Comparison of ENCODE assay signal across 9 mouse cellular contexts in genomic region chr15:81805624-81806023, GRCm38 (mm10). TPM values are rescaled to one million over a fixed set of nuclear protein-coding genes. Genes with fewer than 3 reads are reported as not detected.
DNase-seq lines count a peak whose midpoint lies in the region; ATAC-seq lines count a peak whose summit lies in the region.
"Had no signal": no experiment of that assay in that cellular context is flagged by ENCODE, and none has a peak within 500 bp of the region (broad histone marks: within the 10 kb centered on the region; RNA-seq: fewer than 3 reads in every experiment).

No protein-coding gene starts in this region.

- H3K9me3 ChIP-seq in neural tube, embryonic 11.5 days (ENCODE audit: control insufficient read depth, low read length) = no peaks in the 10 kb centered on the region
- no peaks in the 10 kb centered on the region for H3K9me3 ChIP-seq in forebrain, embryonic 10.5 days

- no peaks in the 10 kb centered on the region for H3K36me3 ChIP-seq in neural tube, embryonic 11.5 days (ENCODE audit: control insufficient read depth, insufficient read depth, low read length)
- no peaks in the 10 kb centered on the region for H3K36me3 ChIP-seq in forebrain, embryonic 10.5 days (replicated peaks)

- no peak overlapping the region for H3K4me2 ChIP-seq in neural tube, embryonic 11.5 days (ENCODE audit: low read depth)

- no peak for ATAC-seq in neural tube, embryonic 11.5 days (ENCODE audit: insufficient read depth, low FRiP score, low TSS enrichment)

- DNase-seq in left cerebral cortex, postnatal 4 days = peak; percentile 40
- DNase-seq in left cerebral cortex, adult 18-20 months (ENCODE audit: low spot score in 2 of 2) = no peak
- peak; percentile 36 to 57 for DNase-seq in cerebellum, postnatal 14 days
- DNase-seq in kidney, adult 18-20 months = peak; percentile 69
- DNase-seq in neural tube, embryonic 11.5 days (ENCODE audit: low spot score) = peak; percentile 25
- no peak for DNase-seq in layer of hippocampus, adult 9-11 months
- no peak for DNase-seq in forebrain, embryonic 10.5 days (ENCODE audit: extremely low spot score, low spot score)
- DNase-seq in T-cell, adult 2 months (ENCODE audit: low spot score) = no peak

- 62% methylated on average over 6 of the region's 6 CpGs for WGBS in neural tube, embryonic 11.5 days
- 67% methylated on average over 6 of the region's 6 CpGs for WGBS in forebrain, embryonic 10.5 days

- H3K27me3 ChIP-seq in neural tube, embryonic 11.5 days (ENCODE audit: control insufficient read depth, insufficient read depth, low read length) = no peaks in the 10 kb centered on the region
- peaks cover 34% of the 10 kb centered on the region for H3K27me3 ChIP-seq in forebrain, embryonic 10.5 days (ENCODE audit: poor library complexity, severe bottlenecking)

- intact Hi-C loops in left cerebral cortex, postnatal 4 days (cut with DNase I) = no loop called here

- no peak overlapping the region for H3K9ac ChIP-seq in neural tube, embryonic 11.5 days (ENCODE audit: low read length)

- no peak overlapping the region for H3K4me3 ChIP-seq in neural tube, embryonic 11.5 days (ENCODE audit: low read depth, low read length)
- no peak overlapping the region for H3K4me3 ChIP-seq in forebrain, embryonic 10.5 days
- H3K4me3 ChIP-seq: myocyte had no signal

- H3K27ac ChIP-seq in neural tube, embryonic 11.5 days (ENCODE audit: low read depth, low read length) = no peak overlapping the region
- H3K27ac ChIP-seq in forebrain, embryonic 10.5 days = no peak overlapping the region

- H3K4me1 ChIP-seq in neural tube, embryonic 11.5 days (ENCODE audit: control insufficient read depth, insufficient read depth, low read length) = peaks cover 19% of the 10 kb centered on the region
- H3K4me1 ChIP-seq in forebrain, embryonic 10.5 days = peaks cover 53% of the 10 kb centered on the region

RNA-seq across cellular contexts. Expression of gene Tef, which starts 3.4 kb away (rescaled TPM):
- 10 to 100 TPM; 68.1 to 69.6 TPM for total RNA-seq in left cerebral cortex, postnatal 4 days (2021)
- 100 to 1,000 TPM; 226 to 245 TPM for total RNA-seq in left cerebral cortex, adult 18-20 months (2021)
- 13.7 and 14.1 TPM in 2 replicates for polyA plus RNA-seq in neural tube, embryonic 11.5 days (2014; fragmentation: Nextera tagmentation; extraction: Ambion mirVana)
- polyA plus RNA-seq in forebrain, embryonic 10.5 days (2016; fragmentation: Nextera tagmentation; extraction: Ambion mirVana) = 13.5 and 13.7 TPM in 2 replicates

RNA-seq across cellular contexts. Expression of gene Tob2, which starts 53.0 kb away (rescaled TPM):
- total RNA-seq in left cerebral cortex, postnatal 4 days (2021) = 10 to 100 TPM; 20.3 to 22.6 TPM
- 10 to 100 TPM; 33.6 to 36.7 TPM for total RNA-seq in left cerebral cortex, adult 18-20 months (2021)
- polyA plus RNA-seq in neural tube, embryonic 11.5 days (2014; fragmentation: Nextera tagmentation; extraction: Ambion mirVana) = 15.8 and 15.9 TPM in 2 replicates
- 20.1 and 20.3 TPM in 2 replicates for polyA plus RNA-seq in forebrain, embryonic 10.5 days (2016; fragmentation: Nextera tagmentation; extraction: Ambion mirVana)

Comparison
In these comparisons a context has a peak if more than half of its experiments do, and no peak if none do; other contexts are left out.
1. DNase-seq: peak in left cerebral cortex, postnatal 4 days (single experiment), cerebellum, postnatal 14 days (2 of 2), kidney, adult 18-20 months (single experiment) and neural tube, embryonic 11.5 days (single experiment); none in left cerebral cortex, adult 18-20 months (0 of 2), layer of hippocampus, adult 9-11 months (single experiment), forebrain, embryonic 10.5 days (single experiment) and T-cell, adult 2 months (single experiment).